Mouse (Mus musculus): ENCODE data around the gene Morf4l2. TPM values are rescaled to one million over a fixed set of nuclear protein-coding genes. Genes with fewer than 3 reads are reported as not detected.
A peak's percentile ranks its signal among the peaks of the same experiment; 100 is the strongest.
"Not testable (repeated sequence)": the region's sequence is repeated elsewhere in the genome, so short reads cannot be mapped to it uniquely, and the experiment has no call there.

Morf4l2 gene
- polyA plus RNA-seq, 1 experiment from 2014 or later = 337 TPM

GRCm38 (mm10) chrX:136708782-136709181 lies 34.7 kb downstream of the Morf4l2 start:
- 22% methylated on average over 14 of the region's 14 CpGs for WGBS
- H3K9ac ChIP-seq (ENCODE audit: low read length) = peak overlapping the region; percentile 78

GRCm38 (mm10) chrX:136708168-136708681 lies 35.3 kb downstream of the Morf4l2 start:
- Histone ChIP-seq H3K9ac (ENCODE audit: low read length) (peak overlapping the region; percentile 78), H3K9me3 (replicated peaks; ENCODE audit: control insufficient read depth, low read length) (no peaks in the 10 kb centered on the region), H3K27ac (ENCODE audit: low read length) (peak overlapping the region; percentile 80), H3K4me1 (ENCODE audit: control insufficient read depth, insufficient read depth, low read length) (no peaks in the 10 kb centered on the region), H3K27me3 (ENCODE audit: control insufficient read depth, insufficient read depth, low read length) (no peaks in the 10 kb centered on the region), H3K4me3 (ENCODE audit: low read length) (peak overlapping the region; percentile 63), H3K36me3 (ENCODE audit: control insufficient read depth, insufficient read depth) (no peaks in the 10 kb centered on the region), H3K4me2 (ENCODE audit: low read depth, low read length) (peak overlapping the region; percentile 69)
- ATAC-seq (replicated peaks; ENCODE audit: extremely low read depth, insufficient read depth, low FRiP score) = peak; percentile 87
- 17% methylated on average over 17 of the region's 18 CpGs for WGBS

More at GRCm38 (mm10) chrX:136708782-136709181, 34.7 kb downstream of the Morf4l2 start:
- Histone ChIP-seq H3K27me3 (ENCODE audit: control insufficient read depth, insufficient read depth, low read length) (no peaks in the 10 kb centered on the region), H3K4me3 (ENCODE audit: low read length) (peak overlapping the region; percentile 63), H3K9me3 (replicated peaks; ENCODE audit: control insufficient read depth, low read length) (no peaks in the 10 kb centered on the region), H3K36me3 (ENCODE audit: control insufficient read depth, insufficient read depth) (no peaks in the 10 kb centered on the region), H3K4me2 (ENCODE audit: low read depth, low read length) (peak overlapping the region; percentile 69), H3K27ac (ENCODE audit: low read length) (peak overlapping the region; percentile 80), H3K4me1 (ENCODE audit: control insufficient read depth, insufficient read depth, low read length) (no peaks in the 10 kb centered on the region)
- ATAC-seq (replicated peaks; ENCODE audit: extremely low read depth, insufficient read depth, low FRiP score) = no peak

- 14% methylated on average over 15 of the region's 15 CpGs for WGBS
- Histone ChIP-seq H3K27ac (ENCODE audit: low read length) (peak within 1 kb of the TSS; percentile 80), H3K4me1 (ENCODE audit: control insufficient read depth, insufficient read depth, low read length) (no peaks in the 10 kb centered on the region), H3K9ac (ENCODE audit: low read length) (peak within 1 kb of the TSS; percentile 78), H3K27me3 (ENCODE audit: control insufficient read depth, insufficient read depth, low read length) (no peaks in the 10 kb centered on the region), H3K4me3 (ENCODE audit: low read length) (peak within 1 kb of the TSS; percentile 63), H3K36me3 (ENCODE audit: control insufficient read depth, insufficient read depth) (no peaks in the 10 kb centered on the region), H3K4me2 (ENCODE audit: low read depth, low read length) (peak within 1 kb of the TSS; percentile 69), H3K9me3 (replicated peaks; ENCODE audit: control insufficient read depth, low read length) (no peaks in the 10 kb centered on the region)
- peak; percentile 86 for ATAC-seq (replicated peaks; ENCODE audit: extremely low read depth, insufficient read depth, low FRiP score)
Measured at GRCm38 (mm10) chrX:136707446-136708167, 35.9 kb downstream of the Morf4l2 start, which contains the start of gene Tceal1. Tceal1 (plus strand) TSS chrX:136707982.

- H3K9ac ChIP-seq (ENCODE audit: low read length) = no peak overlapping the region
- no peak overlapping the region for H3K27ac ChIP-seq (ENCODE audit: low read length)
- H3K9me3 ChIP-seq (replicated peaks; ENCODE audit: control insufficient read depth, low read length) = no peaks in the 10 kb centered on the region
- ATAC-seq (replicated peaks; ENCODE audit: extremely low read depth, insufficient read depth, low FRiP score) = no peak; the same call in 1 of the 2 replicates
- WGBS = 79% methylated on average over 5 of the region's 5 CpGs
- H3K4me1 ChIP-seq (ENCODE audit: control insufficient read depth, insufficient read depth, low read length) = no peaks in the 10 kb centered on the region
- no peak overlapping the region for H3K4me3 ChIP-seq (ENCODE audit: low read length)
- H3K27me3 ChIP-seq (ENCODE audit: control insufficient read depth, insufficient read depth, low read length) = no peaks in the 10 kb centered on the region
- H3K4me2 ChIP-seq (ENCODE audit: low read depth, low read length) = no peak overlapping the region
- no peaks in the 10 kb centered on the region for H3K36me3 ChIP-seq (ENCODE audit: control insufficient read depth, insufficient read depth)
Measured at GRCm38 (mm10) chrX:136693196-136693595, 50.3 kb downstream of the Morf4l2 start.

- Histone ChIP-seq H3K9ac (ENCODE audit: low read length) (no peak overlapping the region), H3K27me3 (ENCODE audit: control insufficient read depth, insufficient read depth, low read length) (no peaks in the 10 kb centered on the region), H3K27ac (ENCODE audit: low read length) (no peak overlapping the region), H3K9me3 (replicated peaks; ENCODE audit: control insufficient read depth, low read length) (no peaks in the 10 kb centered on the region), H3K4me1 (ENCODE audit: control insufficient read depth, insufficient read depth, low read length) (no peaks in the 10 kb centered on the region), H3K4me3 (ENCODE audit: low read length) (no peak overlapping the region), H3K36me3 (ENCODE audit: control insufficient read depth, insufficient read depth) (no peaks in the 10 kb centered on the region), H3K4me2 (ENCODE audit: low read depth, low read length) (no peak overlapping the region)
- no peak for ATAC-seq (replicated peaks; ENCODE audit: extremely low read depth, insufficient read depth, low FRiP score)
- WGBS = 83% methylated on average over 4 of the region's 4 CpGs
Measured at GRCm38 (mm10) chrX:136692294-136692675, 51.2 kb downstream of the Morf4l2 start.

DNA sequence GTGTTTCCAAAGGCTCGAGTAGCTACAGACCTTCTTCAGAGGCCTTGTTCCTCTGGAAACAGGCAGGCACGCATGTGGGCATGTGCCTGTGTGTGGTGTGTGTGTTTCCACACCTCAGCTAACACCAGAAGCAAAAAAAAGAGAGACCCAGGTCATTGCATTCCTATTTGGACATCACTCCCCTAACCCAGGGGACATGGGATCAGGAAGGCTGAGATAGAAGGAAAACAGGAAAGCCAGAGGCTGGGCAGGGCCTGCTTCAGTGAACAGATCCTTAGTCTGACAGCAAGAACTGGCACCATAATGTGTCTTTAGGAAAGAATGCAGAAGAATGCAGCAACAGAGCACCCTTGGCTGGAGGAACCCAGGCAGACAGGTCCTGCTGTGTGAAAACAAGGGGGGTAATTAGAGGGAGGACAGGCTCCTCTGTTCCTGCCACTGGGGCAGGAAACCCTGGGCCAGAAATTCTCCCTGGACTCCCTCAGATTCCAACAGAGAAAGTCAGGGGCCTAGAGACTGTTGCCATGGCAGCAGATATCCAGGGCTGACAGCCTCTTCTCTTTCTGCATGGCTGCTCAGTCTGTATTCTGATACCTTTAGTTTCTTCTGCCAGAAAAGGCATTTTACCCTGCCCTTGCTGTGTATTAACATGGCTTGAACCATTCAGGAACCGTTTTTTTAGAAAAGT lies 51.7 kb downstream of the Morf4l2 start:
- not testable (repeated sequence) for H3K27ac ChIP-seq (ENCODE audit: low read length); H3K9me3 ChIP-seq (replicated peaks; ENCODE audit: control insufficient read depth, low read length); H3K27me3 ChIP-seq (ENCODE audit: control insufficient read depth, insufficient read depth, low read length); H3K9ac ChIP-seq (ENCODE audit: low read length); ATAC-seq (replicated peaks; ENCODE audit: extremely low read depth, insufficient read depth, low FRiP score); H3K4me3 ChIP-seq (ENCODE audit: low read length); H3K36me3 ChIP-seq (ENCODE audit: control insufficient read depth, insufficient read depth); H3K4me1 ChIP-seq (ENCODE audit: control insufficient read depth, insufficient read depth, low read length); H3K4me2 ChIP-seq (ENCODE audit: low read depth, low read length)
- 39% methylated on average over 3 of the region's 3 CpGs for WGBS

Other genes with a start within 250 kb of the Morf4l2 start
- gene Kir3dl1, start 225.7 kb downstream of the Morf4l2 start, polyA plus RNA-seq (2015; fragmentation: Nextera tagmentation; extraction: Ambion mirVana) = not detected in 2 replicates
- not detected in 2 replicates for gene Kir3dl2, start 199.6 kb downstream of the Morf4l2 start, polyA plus RNA-seq (2015; fragmentation: Nextera tagmentation; extraction: Ambion mirVana)
- gene Tceal3, start 152.8 kb downstream of the Morf4l2 start, polyA plus RNA-seq (2015; fragmentation: Nextera tagmentation; extraction: Ambion mirVana) = 2.5 and 2.8 TPM in 2 replicates
- 8.7 and 9.3 TPM in 2 replicates for gene Tceal1, start 35.7 kb downstream of the Morf4l2 start, polyA plus RNA-seq (2015; fragmentation: Nextera tagmentation; extraction: Ambion mirVana)
- not detected in 2 replicates for gene Glra4, start 36.5 kb upstream of the Morf4l2 start, polyA plus RNA-seq (2015; fragmentation: Nextera tagmentation; extraction: Ambion mirVana)
- 3.7 and 4.0 TPM in 2 replicates for gene Plp1, start 79.0 kb upstream of the Morf4l2 start, polyA plus RNA-seq (2015; fragmentation: Nextera tagmentation; extraction: Ambion mirVana)
- 0.20 and 0.24 TPM in 2 replicates for gene Rab9b, start 125.1 kb upstream of the Morf4l2 start, polyA plus RNA-seq (2015; fragmentation: Nextera tagmentation; extraction: Ambion mirVana)
- gene H2bfm, start 183.6 kb upstream of the Morf4l2 start, polyA plus RNA-seq (2015; fragmentation: Nextera tagmentation; extraction: Ambion mirVana) = not detected in 2 replicates
- 8.4 and 10.8 TPM in 2 replicates for gene Tmsb15b2, start 231.8 kb upstream of the Morf4l2 start, polyA plus RNA-seq (2015; fragmentation: Nextera tagmentation; extraction: Ambion mirVana)
- 1.5 and 1.9 TPM in 2 replicates for gene Tmsb15l, start 233.2 kb upstream of the Morf4l2 start, polyA plus RNA-seq (2015; fragmentation: Nextera tagmentation; extraction: Ambion mirVana)
- gene Tmsb15b1, start 233.2 kb upstream of the Morf4l2 start, polyA plus RNA-seq (2015; fragmentation: Nextera tagmentation; extraction: Ambion mirVana) = 10.1 and 12.4 TPM in 2 replicates
- gene Zcchc18, start 249.5 kb upstream of the Morf4l2 start, polyA plus RNA-seq (2015; fragmentation: Nextera tagmentation; extraction: Ambion mirVana) = 1.9 and 2.0 TPM in 2 replicates